Mouse (Mus musculus) ES-CJ7 (cell line): ENCODE results near the gene Gm10570.

Source experiments
- DNase-seq: peaks from one replicate; pipeline ENCODE4 v3.0.0; 2011; ENCODE audit warnings: low read depth, low spot score

The Gm10570 gene

GRCm38 (mm10) chr4:130306796-130307630 is 1.5 kb downstream of the Gm10570 start:
- DNase-seq = peak; percentile 57

- DNase-seq = peak; percentile 72
Measured at GRCm38 (mm10) chr4:130304746-130305145, 3.7 kb downstream of the Gm10570 start.

GRCm38 (mm10) chr4:130302285-130302870 is 6.1 kb downstream of the Gm10570 start:
- DNase-seq = peak; percentile 68

- no peak for DNase-seq
Measured at GRCm38 (mm10) chr4:130299629-130300018, 8.8 kb downstream of the Gm10570 start.

- DNase-seq = no peak
Measured at GRCm38 (mm10) chr4:130298877-130299628, 9.4 kb downstream of the Gm10570 start.

GRCm38 (mm10) chr4:130297123-130297529 is 11.3 kb downstream of the Gm10570 start:
- peak; percentile 90 for DNase-seq

GRCm38 (mm10) chr4:130296243-130296965 is 12.1 kb downstream of the Gm10570 start:
- DNase-seq = no peak

GRCm38 (mm10) chr4:130295047-130295745 is 13.3 kb downstream of the Gm10570 start:
- DNase-seq = peak; percentile 57

- no peak for DNase-seq
Measured at GRCm38 (mm10) chr4:130294513-130294912, 14.0 kb downstream of the Gm10570 start.

GRCm38 (mm10) chr4:130292271-130292670 is 16.2 kb downstream of the Gm10570 start:
- peak; percentile 88 for DNase-seq

GRCm38 (mm10) chr4:130289824-130290223 is 18.6 kb downstream of the Gm10570 start:
- DNase-seq = no peak

GRCm38 (mm10) chr4:130286531-130286930 is 21.9 kb downstream of the Gm10570 start:
- DNase-seq = no peak

- DNase-seq = no peak
Measured at GRCm38 (mm10) chr4:130283826-130284225, 24.6 kb downstream of the Gm10570 start.

GRCm38 (mm10) chr4:130282856-130283255 is 25.6 kb downstream of the Gm10570 start:
- DNase-seq = no peak

- no peak for DNase-seq
Measured at GRCm38 (mm10) chr4:130279105-130279504, 29.4 kb downstream of the Gm10570 start, which contains the start of gene Serinc2. Gene Serinc2 (minus strand): TSS chr4:130279205.

GRCm38 (mm10) chr4:130276573-130277176 is 31.8 kb downstream of the Gm10570 start:
- DNase-seq = no peak

GRCm38 (mm10) chr4:130275823-130276105 is 32.7 kb downstream of the Gm10570 start:
- no peak for DNase-seq

GRCm38 (mm10) chr4:130275016-130275822 is 33.3 kb downstream of the Gm10570 start:
- DNase-seq = no peak

- DNase-seq = peak; percentile 33
Measured at GRCm38 (mm10) chr4:130274346-130275015, 34.0 kb downstream of the Gm10570 start.
